Mouse (Mus musculus) myocyte (in vitro differentiated cells): ENCODE measurements around the gene Sh3gl3. TPM values are rescaled to one million over a fixed set of nuclear protein-coding genes. Genes with fewer than 3 reads are reported as not detected.

Experiments used
- H3K27me3 ChIP-seq: one replicate; pipeline ENCODE4 v1.6.1; 2011; ENCODE audit not compliant: control insufficient read depth, insufficient read depth, insufficient read length
- H3K36me3 ChIP-seq: one replicate; pipeline ENCODE4 v1.6.1; 2011; ENCODE audit not compliant: control insufficient read depth, insufficient read depth
- H3K4me2 ChIP-seq: one replicate; pipeline ENCODE4 v1.6.1; 2011; ENCODE audit warnings: low read depth, control low read depth
- H3K4me3 ChIP-seq: one replicate; pipeline ENCODE4 v1.5.1; 2011; ENCODE audit warnings: mild to moderate bottlenecking, control low read depth, moderate library complexity
- H3K79me2 ChIP-seq: one replicate; pipeline ENCODE4 v1.6.1; 2011; ENCODE audit not compliant: control insufficient read depth, insufficient read depth
- H3ac ChIP-seq: one replicate; pipeline ENCODE4 v1.6.1; 2011; ENCODE audit not compliant: control insufficient read depth, insufficient read length
- CEBPB ChIP-seq: IDR thresholded peaks from 2 replicates; pipeline ENCODE4 v1.6.1; 2011; ENCODE audit warnings: mild to moderate bottlenecking, moderate library complexity; ENCODE audit not compliant: poor library complexity, insufficient read depth, severe bottlenecking
- E2F4 ChIP-seq: IDR thresholded peaks from one replicate; pipeline ENCODE4 v1.6.1; 2011; ENCODE audit warnings: mild to moderate bottlenecking, control low read depth, moderate library complexity; ENCODE audit not compliant: insufficient read depth
- MAX ChIP-seq: IDR thresholded peaks from one replicate; pipeline ENCODE4 v1.6.1; 2011; ENCODE audit warnings: low read depth, mild to moderate bottlenecking, control low read depth
- MYOD1 ChIP-seq, 3 experiments: IDR thresholded peaks; one replicate each; pipeline ENCODE4 v1.6.1; 2011; ENCODE audit warnings: control low read depth in 2 of 3, low read depth in 2 of 3, mild to moderate bottlenecking in 2 of 3, moderate library complexity in 1 of 3; ENCODE audit not compliant: insufficient read length in 2 of 3, control insufficient read depth in 1 of 3
- MYOG ChIP-seq, 3 experiments: IDR thresholded peaks; one replicate each; pipeline ENCODE4 v1.6.1; 2011; ENCODE audit warnings: control low read depth in 2 of 3, low read depth in 2 of 3, mild to moderate bottlenecking in 2 of 3; ENCODE audit not compliant: insufficient read length in 2 of 3, control insufficient read depth in 1 of 3, insufficient read depth in 1 of 3
- POLR2A ChIP-seq: IDR thresholded peaks from one replicate; pipeline ENCODE4 v1.6.1; 2011; ENCODE audit warnings: low read depth, mild to moderate bottlenecking, control low read depth, moderate library complexity; ENCODE audit not compliant: insufficient read length
- POLR2AphosphoS2 ChIP-seq: IDR thresholded peaks from one replicate; pipeline ENCODE4 v1.6.1; 2011; ENCODE audit warnings: low read depth, control low read depth; ENCODE audit not compliant: insufficient read length
- REST ChIP-seq: IDR thresholded peaks from one replicate; pipeline ENCODE4 v1.6.1; 2011; ENCODE audit warnings: mild to moderate bottlenecking, control low read depth, moderate library complexity; ENCODE audit not compliant: insufficient read depth, insufficient read length
- SRF ChIP-seq: IDR thresholded peaks from one replicate; pipeline ENCODE4 v1.6.1; 2011; ENCODE audit warnings: low read depth; ENCODE audit not compliant: control insufficient read depth, insufficient read length
- TCF12 ChIP-seq: IDR thresholded peaks from one replicate; pipeline ENCODE4 v1.6.1; 2011; ENCODE audit warnings: mild to moderate bottlenecking, control low read depth; ENCODE audit not compliant: poor library complexity, insufficient read depth, severe bottlenecking
- TCF3 ChIP-seq: IDR thresholded peaks from one replicate; pipeline ENCODE4 v1.6.1; 2011; ENCODE audit warnings: low read depth, control low read depth; ENCODE audit not compliant: insufficient read length
- USF1 ChIP-seq: IDR thresholded peaks from one replicate; pipeline ENCODE4 v1.6.1; 2011; ENCODE audit warnings: low read depth, mild to moderate bottlenecking, control low read depth, moderate library complexity
- polyA plus RNA-seq: library from polyadenylated mRNA; unstranded; fragments of >200 nt; fragmentation: generic; extraction: Trizol; gene quantifications from one replicate; pipeline ENCODE4 v1.2.1, GENCODE M21; 2012; ENCODE audit warnings: missing spikeins

The Sh3gl3 gene
- polyA plus RNA-seq, 1 experiment: 1.1 TPM

DNA sequence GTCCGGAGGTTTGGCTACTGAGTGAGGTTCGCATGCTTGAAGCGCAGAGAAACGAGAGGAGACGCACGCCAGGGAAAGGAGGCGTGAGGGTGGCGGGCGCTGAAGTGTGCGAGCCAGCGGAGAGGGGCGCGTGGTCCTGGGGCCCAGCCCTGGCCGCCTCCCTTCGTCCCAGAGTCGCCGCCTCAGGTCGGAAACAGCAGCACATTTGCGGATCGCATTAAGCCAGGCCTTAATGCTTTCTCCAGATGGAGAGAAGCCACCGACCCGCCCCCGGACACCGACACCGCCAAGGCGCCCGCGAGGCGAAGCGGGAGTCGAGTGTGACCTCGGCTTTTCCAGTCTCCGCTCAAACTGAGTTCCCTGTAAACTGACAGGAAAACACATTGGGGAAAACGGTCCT, 162.5 kb downstream of the Sh3gl3 start:
- peak overlapping the region; percentile 76 for H3K4me2 ChIP-seq
- H3K36me3 ChIP-seq: no peaks in the 10 kb centered on the region
- no peaks in the 10 kb centered on the region for H3K27me3 ChIP-seq
- peak overlapping the region; percentile 12 for H3ac ChIP-seq
- peak overlapping the region; percentile 48 for H3K4me3 ChIP-seq
- H3K79me2 ChIP-seq: peaks cover 4% of the 10 kb centered on the region
- no peak for TF ChIP-seq MYOD1 (IDR thresholded peaks at IDR 0.05; ENCODE audit: control insufficient read depth in 1 of 3, insufficient read length in 2 of 3, low read depth in 2 of 3)
- no peak for TF ChIP-seq TCF3
- no peak for TF ChIP-seq REST
- TF ChIP-seq USF1: no peak
- TF ChIP-seq SRF: no peak
- TF ChIP-seq E2F4: no peak
- TF ChIP-seq MAX: no peak

- Histone ChIP-seq H3K36me3 (peaks cover 5% of the 10 kb centered on the region), H3K4me2 (no peak overlapping the region), H3ac (no peak overlapping the region), H3K27me3 (no peaks in the 10 kb centered on the region), H3K4me3 (no peak overlapping the region), H3K79me2 (peaks cover 4% of the 10 kb centered on the region)
- TF ChIP-seq SRF (no peak), TCF3 (no peak), POLR2A (no peak), MYOG (IDR thresholded peaks at IDR 0.05; ENCODE audit: control insufficient read depth in 1 of 3, insufficient read depth in 1 of 3, insufficient read length in 2 of 3, low read depth in 2 of 3) (no peak), E2F4 (no peak), TCF12 (no peak), USF1 (no peak), REST (no peak), POLR2AphosphoS2 (no peak), CEBPB (no peak), MAX (no peak), MYOD1 (IDR thresholded peaks at IDR 0.05; ENCODE audit: control insufficient read depth in 1 of 3, insufficient read length in 2 of 3, low read depth in 2 of 3) (no peak)
Measured at GRCm38 (mm10) chr7:82338121-82338520, 164.5 kb downstream of the Sh3gl3 start.

GRCm38 (mm10) chr7:82338532-82338931, 164.9 kb downstream of the Sh3gl3 start:
- no peaks in the 10 kb centered on the region for H3K27me3 ChIP-seq
- no peak for TF ChIP-seq POLR2A
- TF ChIP-seq POLR2AphosphoS2: no peak
- no peak for TF ChIP-seq CEBPB
- no peak for TF ChIP-seq E2F4
- H3K4me3 ChIP-seq: no peak overlapping the region
- H3K79me2 ChIP-seq: peaks cover 4% of the 10 kb centered on the region
- H3K4me2 ChIP-seq: no peak overlapping the region
- peaks cover 5% of the 10 kb centered on the region for H3K36me3 ChIP-seq
- H3ac ChIP-seq: no peak overlapping the region

DNA sequence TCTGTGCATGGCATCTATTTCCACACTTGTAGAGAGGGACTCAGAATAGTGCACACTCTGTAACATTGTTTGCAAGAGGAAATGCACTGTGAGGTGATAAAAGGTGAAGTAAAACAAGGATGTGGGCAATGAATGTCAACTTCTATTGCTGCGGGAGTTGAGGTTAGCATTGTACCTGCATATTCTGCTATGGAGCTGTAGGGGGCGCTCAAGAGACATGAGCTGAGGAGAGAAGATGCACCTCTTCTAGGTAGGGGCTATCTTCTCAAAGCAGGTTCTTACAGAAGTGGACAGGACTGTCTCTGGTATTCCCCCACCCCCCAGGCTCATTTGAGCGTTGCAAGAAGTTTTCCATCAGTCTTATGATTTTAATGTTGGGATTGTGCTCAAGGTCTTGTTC, 165.6 kb downstream of the Sh3gl3 start:
- Histone ChIP-seq H3K4me3 (no peak overlapping the region), H3ac (no peak overlapping the region), H3K36me3 (peaks cover 5% of the 10 kb centered on the region), H3K4me2 (no peak overlapping the region), H3K79me2 (peaks cover 4% of the 10 kb centered on the region), H3K27me3 (no peaks in the 10 kb centered on the region)
- no peak for TF ChIP-seq REST
- no peak for TF ChIP-seq MYOG (IDR thresholded peaks at IDR 0.05; ENCODE audit: control insufficient read depth in 1 of 3, insufficient read depth in 1 of 3, insufficient read length in 2 of 3, low read depth in 2 of 3)
- no peak for TF ChIP-seq POLR2A
- TF ChIP-seq TCF3: no peak
- no peak for TF ChIP-seq TCF12
- TF ChIP-seq POLR2AphosphoS2: no peak
- TF ChIP-seq SRF: no peak
- TF ChIP-seq E2F4: no peak
- TF ChIP-seq MYOD1 (IDR thresholded peaks at IDR 0.05; ENCODE audit: control insufficient read depth in 1 of 3, insufficient read length in 2 of 3, low read depth in 2 of 3): no peak
- TF ChIP-seq USF1: no peak
- TF ChIP-seq MAX: no peak
- TF ChIP-seq CEBPB: no peak

DNA sequence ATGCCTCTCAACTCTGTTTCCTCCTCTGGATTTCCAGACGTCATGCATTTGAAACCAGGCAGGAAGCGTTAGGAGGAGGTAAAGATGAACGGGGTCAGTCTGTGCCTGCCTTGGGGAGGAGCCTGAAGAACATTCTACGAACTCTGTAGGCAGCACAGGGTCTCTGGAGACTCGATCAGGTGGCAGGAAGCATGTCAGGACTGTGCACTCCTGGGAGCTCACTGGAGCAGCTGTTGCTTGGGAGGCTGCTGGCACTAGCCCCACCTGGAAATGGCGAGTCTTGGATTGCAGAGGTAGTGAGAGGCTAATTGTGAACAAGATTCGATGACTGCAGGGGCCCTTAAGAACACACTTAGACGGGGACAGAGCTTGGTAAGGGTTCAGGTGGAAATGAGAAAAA, 167.8 kb downstream of the Sh3gl3 start:
- Histone ChIP-seq H3ac (no peak overlapping the region), H3K4me2 (no peak overlapping the region)
- TF ChIP-seq MYOG (IDR thresholded peaks at IDR 0.05; ENCODE audit: control insufficient read depth in 1 of 3, insufficient read depth in 1 of 3, insufficient read length in 2 of 3, low read depth in 2 of 3): peak in 1 of 3 experiments; percentile 17
- no peak for TF ChIP-seq TCF3

More for the DNA sequence above, 167.8 kb downstream of the Sh3gl3 start:
- Histone ChIP-seq H3K79me2 (peaks cover 8% of the 10 kb centered on the region), H3K27me3 (no peaks in the 10 kb centered on the region), H3K36me3 (peaks cover 5% of the 10 kb centered on the region), H3K4me3 (no peak overlapping the region)
